Mouse (Mus musculus): Measurements from ENCODE around the gene Tmem40. TPM values are rescaled to one million over a fixed set of nuclear protein-coding genes. Genes with fewer than 3 reads are reported as not detected.

The Tmem40 gene
- 2.2 and 2.6 TPM in 2 replicates for polyA plus RNA-seq (2014; fragmentation: Nextera tagmentation; extraction: Ambion mirVana)

- 3% methylated on average over 9 of the region's 9 CpGs for WGBS
- H3K9ac ChIP-seq (ENCODE audit: low read length), result no peak within 1 kb of the TSS
- no peaks in the 10 kb centered on the region for H3K27me3 ChIP-seq (ENCODE audit: control insufficient read depth, insufficient read depth, low read length)
- peak; percentile 53 for DNase-seq (ENCODE audit: low spot score)
- no peak within 1 kb of the TSS for H3K4me3 ChIP-seq (ENCODE audit: low read depth, low read length)
- no peak for ATAC-seq (ENCODE audit: insufficient number of reproducible peaks, low FRiP score, low TSS enrichment, low read depth)
- H3K36me3 ChIP-seq (ENCODE audit: control insufficient read depth, insufficient read depth, low read length), result no peaks in the 10 kb centered on the region
- H3K9me3 ChIP-seq (ENCODE audit: control insufficient read depth, low read length), result no peaks in the 10 kb centered on the region
- peaks cover 7% of the 10 kb centered on the region; the same call in 1 of the 2 replicates for H3K4me1 ChIP-seq (ENCODE audit: control insufficient read depth, insufficient read depth, low read length)
- H3K27ac ChIP-seq (replicated peaks; ENCODE audit: low read depth, low read length), result peak within 1 kb of the TSS; percentile 68; the same call in 1 of the 2 replicates
- H3K4me2 ChIP-seq (ENCODE audit: low read depth, severe bottlenecking), result peak within 1 kb of the TSS; percentile 20; the same call in 1 of the 2 replicates
Observed at GRCm38 (mm10) chr6:115761995-115762756, at the start of gene Tmem40. Tmem40 (minus strand) TSS chr6:115762410.

GRCm38 (mm10) chr6:115811606-115812005 lies 49.4 kb upstream of the Tmem40 start:
- Histone ChIP-seq H3K4me2 (ENCODE audit: low read depth, severe bottlenecking) (no peak overlapping the region), H3K9me3 (ENCODE audit: control insufficient read depth, low read length) (no peaks in the 10 kb centered on the region), H3K9ac (ENCODE audit: low read length) (no peak overlapping the region), H3K4me3 (ENCODE audit: low read depth, low read length) (no peak overlapping the region), H3K27me3 (ENCODE audit: control insufficient read depth, insufficient read depth, low read length) (no peaks in the 10 kb centered on the region), H3K36me3 (ENCODE audit: control insufficient read depth, insufficient read depth, low read length) (peaks cover 7% of the 10 kb centered on the region; the same call in 1 of the 2 replicates), H3K4me1 (ENCODE audit: control insufficient read depth, insufficient read depth, low read length) (peaks cover 2% of the 10 kb centered on the region), H3K27ac (replicated peaks; ENCODE audit: low read depth, low read length) (no peak overlapping the region)
- WGBS, result 74% methylated on average over 8 of the region's 8 CpGs
- no peak for ATAC-seq (ENCODE audit: insufficient number of reproducible peaks, low FRiP score, low TSS enrichment, low read depth)
- DNase-seq (ENCODE audit: low spot score), result no peak

- ATAC-seq (ENCODE audit: insufficient number of reproducible peaks, low FRiP score, low TSS enrichment, low read depth) (peak; percentile 79), DNase-seq (ENCODE audit: low spot score) (peak; percentile 90)
- Histone ChIP-seq H3K27me3 (ENCODE audit: control insufficient read depth, insufficient read depth, low read length) (no peaks in the 10 kb centered on the region), H3K36me3 (ENCODE audit: control insufficient read depth, insufficient read depth, low read length) (peaks cover 21% of the 10 kb centered on the region; the same call in 1 of the 2 replicates), H3K4me2 (ENCODE audit: low read depth, severe bottlenecking) (peak within 1 kb of the TSS; percentile 61), H3K27ac (replicated peaks; ENCODE audit: low read depth, low read length) (peak within 1 kb of the TSS; percentile 93), H3K9ac (ENCODE audit: low read length) (peak within 1 kb of the TSS; percentile 97), H3K4me1 (ENCODE audit: control insufficient read depth, insufficient read depth, low read length) (peaks cover 5% of the 10 kb centered on the region), H3K4me3 (ENCODE audit: low read depth, low read length) (peak within 1 kb of the TSS; percentile 79), H3K9me3 (ENCODE audit: control insufficient read depth, low read length) (no peaks in the 10 kb centered on the region)
- WGBS, result under 1% methylated on average over 47 of the region's 47 CpGs
Observed at GRCm38 (mm10) chr6:115808488-115809231, 46.5 kb upstream of the Tmem40 start, which contains the start of gene Rpl32. Rpl32 (minus strand) TSS chr6:115808747.

GRCm38 (mm10) chr6:115808196-115808487 lies 45.9 kb upstream of the Tmem40 start:
- H3K4me2 ChIP-seq (ENCODE audit: low read depth, severe bottlenecking), result peak overlapping the region; percentile 61
- H3K4me3 ChIP-seq (ENCODE audit: low read depth, low read length), result peak overlapping the region; percentile 79
- H3K9me3 ChIP-seq (ENCODE audit: control insufficient read depth, low read length), result no peaks in the 10 kb centered on the region
- H3K4me1 ChIP-seq (ENCODE audit: control insufficient read depth, insufficient read depth, low read length), result peaks cover 5% of the 10 kb centered on the region
- peaks cover 21% of the 10 kb centered on the region; the same call in 1 of the 2 replicates for H3K36me3 ChIP-seq (ENCODE audit: control insufficient read depth, insufficient read depth, low read length)
- peak overlapping the region; percentile 93 for H3K27ac ChIP-seq (replicated peaks; ENCODE audit: low read depth, low read length)
- peak overlapping the region; percentile 97 for H3K9ac ChIP-seq (ENCODE audit: low read length)
- DNase-seq (ENCODE audit: low spot score) (no peak), ATAC-seq (ENCODE audit: insufficient number of reproducible peaks, low FRiP score, low TSS enrichment, low read depth) (no peak)
- no peaks in the 10 kb centered on the region for H3K27me3 ChIP-seq (ENCODE audit: control insufficient read depth, insufficient read depth, low read length)
- under 1% methylated on average over 22 of the region's 22 CpGs for WGBS

GRCm38 (mm10) chr6:115807464-115808195 lies 45.4 kb upstream of the Tmem40 start:
- Histone ChIP-seq H3K27ac (replicated peaks; ENCODE audit: low read depth, low read length) (peak overlapping the region; percentile 93), H3K36me3 (ENCODE audit: control insufficient read depth, insufficient read depth, low read length) (peaks cover 21% of the 10 kb centered on the region), H3K4me1 (ENCODE audit: control insufficient read depth, insufficient read depth, low read length) (peaks cover 5% of the 10 kb centered on the region), H3K27me3 (ENCODE audit: control insufficient read depth, insufficient read depth, low read length) (no peaks in the 10 kb centered on the region), H3K4me2 (ENCODE audit: low read depth, severe bottlenecking) (peak overlapping the region; percentile 61), H3K4me3 (ENCODE audit: low read depth, low read length) (peak overlapping the region; percentile 79), H3K9ac (ENCODE audit: low read length) (peak overlapping the region; percentile 97), H3K9me3 (ENCODE audit: control insufficient read depth, low read length) (no peaks in the 10 kb centered on the region)
- peak; percentile 39 for DNase-seq (ENCODE audit: low spot score)
- ATAC-seq (ENCODE audit: insufficient number of reproducible peaks, low FRiP score, low TSS enrichment, low read depth), result no peak
- WGBS, result 2% methylated on average over 15 of the region's 15 CpGs

GRCm38 (mm10) chr6:115804432-115805192 lies 42.4 kb upstream of the Tmem40 start:
- ATAC-seq (ENCODE audit: insufficient number of reproducible peaks, low FRiP score, low TSS enrichment, low read depth) (no peak), DNase-seq (ENCODE audit: low spot score) (no peak)
- Histone ChIP-seq H3K4me3 (ENCODE audit: low read depth, low read length) (no peak overlapping the region), H3K36me3 (ENCODE audit: control insufficient read depth, insufficient read depth, low read length) (peaks cover 35% of the 10 kb centered on the region), H3K4me1 (ENCODE audit: control insufficient read depth, insufficient read depth, low read length) (peaks cover 5% of the 10 kb centered on the region), H3K27ac (replicated peaks; ENCODE audit: low read depth, low read length) (no peak overlapping the region), H3K9ac (ENCODE audit: low read length) (no peak overlapping the region), H3K27me3 (ENCODE audit: control insufficient read depth, insufficient read depth, low read length) (no peaks in the 10 kb centered on the region), H3K4me2 (ENCODE audit: low read depth, severe bottlenecking) (no peak overlapping the region), H3K9me3 (ENCODE audit: control insufficient read depth, low read length) (no peaks in the 10 kb centered on the region)
- WGBS, result 70% methylated on average over 10 of the region's 10 CpGs

GRCm38 (mm10) chr6:115803541-115804382 lies 41.6 kb upstream of the Tmem40 start:
- Histone ChIP-seq H3K9me3 (ENCODE audit: control insufficient read depth, low read length) (no peaks in the 10 kb centered on the region), H3K27me3 (ENCODE audit: control insufficient read depth, insufficient read depth, low read length) (no peaks in the 10 kb centered on the region), H3K4me1 (ENCODE audit: control insufficient read depth, insufficient read depth, low read length) (peaks cover 5% of the 10 kb centered on the region), H3K36me3 (ENCODE audit: control insufficient read depth, insufficient read depth, low read length) (peaks cover 43% of the 10 kb centered on the region), H3K27ac (replicated peaks; ENCODE audit: low read depth, low read length) (no peak overlapping the region), H3K4me3 (ENCODE audit: low read depth, low read length) (no peak overlapping the region), H3K9ac (ENCODE audit: low read length) (no peak overlapping the region), H3K4me2 (ENCODE audit: low read depth, severe bottlenecking) (no peak overlapping the region)
- ATAC-seq (ENCODE audit: insufficient number of reproducible peaks, low FRiP score, low TSS enrichment, low read depth) (peak; percentile 48; the same call in 1 of the 2 replicates), DNase-seq (ENCODE audit: low spot score) (peak; percentile 82)
- 53% methylated on average over 16 of the region's 16 CpGs for WGBS
